In the genomic region with DNA sequence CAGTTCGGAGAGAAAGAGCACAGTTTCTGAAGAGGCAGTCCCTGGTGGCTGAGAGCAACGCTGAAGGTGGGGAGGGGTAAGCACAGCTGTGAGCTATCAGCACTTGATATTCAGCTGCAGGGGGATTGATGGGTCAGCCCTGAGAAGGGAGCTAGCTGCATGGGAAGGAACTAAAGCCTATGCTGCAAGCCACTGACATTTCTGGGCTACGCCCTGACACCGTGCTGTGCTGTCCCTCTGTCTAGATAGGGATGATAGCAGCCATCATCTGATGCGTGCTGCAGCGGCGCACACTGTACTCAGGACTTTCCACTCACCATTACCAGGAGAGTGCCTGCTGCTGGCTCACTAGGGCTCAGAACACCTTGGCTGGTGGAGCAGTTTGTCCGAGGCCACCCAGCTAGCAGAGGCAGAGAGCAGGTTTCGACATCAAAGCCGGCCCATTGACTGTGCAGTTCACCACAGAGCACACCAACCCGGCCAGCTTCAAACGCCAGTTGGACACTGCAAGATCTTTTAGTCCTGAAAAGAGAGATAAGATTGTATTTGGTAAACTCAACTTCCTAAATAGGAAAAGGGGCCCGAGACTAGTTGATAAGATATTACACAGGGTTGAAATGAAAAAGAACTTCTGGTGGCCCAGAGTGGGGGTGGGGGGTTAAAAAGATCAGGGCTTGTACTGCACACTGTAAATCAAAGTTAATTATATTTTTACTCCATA, we compare ENCODE assay signal across 8 mouse cellular contexts.
DNase-seq lines count a peak whose midpoint lies in the region; ATAC-seq lines count a peak whose summit lies in the region.

No protein-coding gene starts in this region.

- H3K4me2 ChIP-seq in lung, embryonic 15.5 days: peak overlapping the region; percentile 29
- H3K4me2 ChIP-seq in forebrain, embryonic 16.5 days (ENCODE audit: low read length): no peak overlapping the region

- H3K36me3 ChIP-seq in lung, embryonic 15.5 days: no peaks in the 10 kb centered on the region
- no peaks in the 10 kb centered on the region for H3K36me3 ChIP-seq in forebrain, embryonic 16.5 days (ENCODE audit: control insufficient read depth, insufficient read depth)

- DNase-seq in adrenal gland, adult (ENCODE audit: inconsistent age in 2 of 2, low spot score in 1 of 2): peak; percentile 10 to 57
- DNase-seq in adrenal gland, postnatal 4 days (ENCODE audit: low spot score in 2 of 2): no peak
- DNase-seq in ovary, postnatal 36 days (ENCODE audit: low spot score): peak; percentile 5
- no peak for DNase-seq in ovary, postnatal 10 days (ENCODE audit: low spot score)
- DNase-seq in frontal cortex, postnatal 36 days (ENCODE audit: low spot score in 2 of 2): no peak
- no peak for DNase-seq in left cerebral cortex, postnatal 14 days (ENCODE audit: low spot score in 2 of 2)

- intact Hi-C loops in left cerebral cortex, postnatal 14 days (cut with DNase I): no loop called here

- H3K27ac ChIP-seq in lung, embryonic 15.5 days: peak overlapping the region; percentile 7; the same call in 1 of the 2 replicates
- no peak overlapping the region for H3K27ac ChIP-seq in forebrain, embryonic 16.5 days (ENCODE audit: low read length)

- H3K9me3 ChIP-seq in lung, embryonic 15.5 days: no peaks in the 10 kb centered on the region
- no peaks in the 10 kb centered on the region for H3K9me3 ChIP-seq in forebrain, embryonic 16.5 days (ENCODE audit: control insufficient read depth, low read length)

- H3K9ac ChIP-seq in lung, embryonic 15.5 days: no peak overlapping the region
- H3K9ac ChIP-seq in forebrain, embryonic 16.5 days (replicated peaks; ENCODE audit: low read depth, low read length): no peak overlapping the region

- 2% methylated on average over 13 of the region's 13 CpGs for WGBS in lung, embryonic 15.5 days
- 44% methylated on average over 13 of the region's 13 CpGs for WGBS in forebrain, embryonic 16.5 days

- H3K4me3 ChIP-seq in lung, embryonic 15.5 days: no peak overlapping the region
- no peak overlapping the region for H3K4me3 ChIP-seq in forebrain, embryonic 16.5 days (replicated peaks; ENCODE audit: low read length)

- peaks cover 32% of the 10 kb centered on the region for H3K4me1 ChIP-seq in lung, embryonic 15.5 days
- no peaks in the 10 kb centered on the region for H3K4me1 ChIP-seq in forebrain, embryonic 16.5 days (replicated peaks; ENCODE audit: control insufficient read depth, insufficient read depth, low read length)

- ATAC-seq in lung, embryonic 15.5 days (ENCODE audit: borderline replicate concordance, extremely low read depth, low FRiP score, low TSS enrichment): peak; percentile 44
- ATAC-seq in forebrain, embryonic 16.5 days: no peak

- no peaks in the 10 kb centered on the region; the same call in 1 of the 2 replicates for H3K27me3 ChIP-seq in lung, embryonic 15.5 days
- no peaks in the 10 kb centered on the region for H3K27me3 ChIP-seq in forebrain, embryonic 16.5 days (replicated peaks; ENCODE audit: control insufficient read depth, insufficient read depth, low read length)

Comparison
In these comparisons a context has a peak if more than half of its experiments do, and no peak if none do; other contexts are left out.
1. DNase-seq: peak in adrenal gland, adult (2 of 2) and ovary, postnatal 36 days (single experiment); none in adrenal gland, postnatal 4 days (0 of 2), ovary, postnatal 10 days (single experiment), frontal cortex, postnatal 36 days (0 of 2) and left cerebral cortex, postnatal 14 days (0 of 2).